Mouse (Mus musculus): Measurements from ENCODE around the gene Grb2. TPM values are rescaled to one million over a fixed set of nuclear protein-coding genes. Genes with fewer than 3 reads are reported as not detected.

Grb2 gene
- polyA plus RNA-seq, 1 experiment from 2014 or later: 119 TPM

- no peaks in the 10 kb centered on the region for H3K9me3 ChIP-seq
- H3K4me3 ChIP-seq: no peak overlapping the region
- no peak for DNase-seq (ENCODE audit: low spot score)
- peaks cover 9% of the 10 kb centered on the region; the same call in 1 of the 2 replicates for H3K4me1 ChIP-seq (replicated peaks)
- H3K27ac ChIP-seq: no peak overlapping the region
- no peaks in the 10 kb centered on the region for H3K27me3 ChIP-seq (ENCODE audit: insufficient read depth, poor library complexity, severe bottlenecking)
- 85% methylated on average over 8 of the region's 8 CpGs for WGBS
- H3K36me3 ChIP-seq: no peaks in the 10 kb centered on the region
These were observed 73.4 kb downstream of the Grb2 start for GRCm38 (mm10) chr11:115635041-115635440.

GRCm38 (mm10) chr11:115634109-115634508 lies 74.3 kb downstream of the Grb2 start:
- H3K4me1 ChIP-seq (replicated peaks): peaks cover 7% of the 10 kb centered on the region; the same call in 1 of the 2 replicates
- H3K27ac ChIP-seq: no peak overlapping the region
- no peaks in the 10 kb centered on the region for H3K36me3 ChIP-seq
- no peaks in the 10 kb centered on the region for H3K9me3 ChIP-seq
- H3K27me3 ChIP-seq (ENCODE audit: insufficient read depth, poor library complexity, severe bottlenecking): no peaks in the 10 kb centered on the region
- no peak overlapping the region for H3K4me3 ChIP-seq
- DNase-seq (ENCODE audit: low spot score): no peak
- 71% methylated on average over 4 of the region's 4 CpGs for WGBS

GRCm38 (mm10) chr11:115632862-115633261 lies 75.5 kb downstream of the Grb2 start:
- H3K4me1 ChIP-seq (replicated peaks): peaks cover 9% of the 10 kb centered on the region; the same call in 1 of the 2 replicates
- H3K36me3 ChIP-seq: no peaks in the 10 kb centered on the region
- DNase-seq (ENCODE audit: low spot score): no peak
- no peaks in the 10 kb centered on the region for H3K27me3 ChIP-seq (ENCODE audit: insufficient read depth, poor library complexity, severe bottlenecking)
- H3K27ac ChIP-seq: no peak overlapping the region
- H3K9me3 ChIP-seq: no peaks in the 10 kb centered on the region
- no peak overlapping the region for H3K4me3 ChIP-seq
- 92% methylated on average over 10 of the region's 10 CpGs for WGBS

GRCm38 (mm10) chr11:115632247-115632646 lies 76.2 kb downstream of the Grb2 start:
- H3K4me1 ChIP-seq (replicated peaks): peaks cover 15% of the 10 kb centered on the region
- H3K27ac ChIP-seq: no peak overlapping the region
- no peaks in the 10 kb centered on the region for H3K27me3 ChIP-seq (ENCODE audit: insufficient read depth, poor library complexity, severe bottlenecking)
- no peak overlapping the region for H3K4me3 ChIP-seq
- no peak for DNase-seq (ENCODE audit: low spot score)
- H3K36me3 ChIP-seq: no peaks in the 10 kb centered on the region
- no peaks in the 10 kb centered on the region for H3K9me3 ChIP-seq
- 82% methylated on average over 7 of the region's 7 CpGs for WGBS

GRCm38 (mm10) chr11:115631505-115631890 lies 76.9 kb downstream of the Grb2 start:
- peak; percentile 49 for DNase-seq (ENCODE audit: low spot score)
- Histone ChIP-seq H3K27ac (no peak overlapping the region), H3K27me3 (ENCODE audit: insufficient read depth, poor library complexity, severe bottlenecking) (no peaks in the 10 kb centered on the region), H3K9me3 (no peaks in the 10 kb centered on the region), H3K4me1 (replicated peaks) (peaks cover 20% of the 10 kb centered on the region), H3K36me3 (no peaks in the 10 kb centered on the region), H3K4me3 (no peak overlapping the region)
- 25% methylated on average over 3 of the region's 3 CpGs for WGBS

GRCm38 (mm10) chr11:115630532-115631504 lies 77.6 kb downstream of the Grb2 start:
- no peak overlapping the region for H3K27ac ChIP-seq
- WGBS: 51% methylated on average over 16 of the region's 16 CpGs
- DNase-seq (ENCODE audit: low spot score): no peak
- peaks cover 20% of the 10 kb centered on the region for H3K4me1 ChIP-seq (replicated peaks)
- H3K9me3 ChIP-seq: no peaks in the 10 kb centered on the region
- no peak overlapping the region for H3K4me3 ChIP-seq
- H3K27me3 ChIP-seq (ENCODE audit: insufficient read depth, poor library complexity, severe bottlenecking): no peaks in the 10 kb centered on the region
- no peaks in the 10 kb centered on the region for H3K36me3 ChIP-seq

GRCm38 (mm10) chr11:115629734-115630531 lies 78.5 kb downstream of the Grb2 start:
- H3K4me3 ChIP-seq: no peak overlapping the region
- no peaks in the 10 kb centered on the region for H3K27me3 ChIP-seq (ENCODE audit: insufficient read depth, poor library complexity, severe bottlenecking)
- no peaks in the 10 kb centered on the region for H3K36me3 ChIP-seq
- WGBS: 87% methylated on average over 13 of the region's 13 CpGs
- no peak overlapping the region for H3K27ac ChIP-seq
- no peak for DNase-seq (ENCODE audit: low spot score)
- peaks cover 20% of the 10 kb centered on the region for H3K4me1 ChIP-seq (replicated peaks)
- no peaks in the 10 kb centered on the region for H3K9me3 ChIP-seq

- no peak for DNase-seq (ENCODE audit: low spot score)
- Histone ChIP-seq H3K36me3 (0 out of 2 replicates have a peak, but pooled peaks cover 2% of the 10 kb centered on the region), H3K4me3 (peak overlapping the region; percentile 81), H3K27me3 (ENCODE audit: insufficient read depth, poor library complexity, severe bottlenecking) (no peaks in the 10 kb centered on the region), H3K27ac (peak overlapping the region; percentile 84), H3K9me3 (no peaks in the 10 kb centered on the region), H3K4me1 (replicated peaks) (peaks cover 17% of the 10 kb centered on the region)
- 57% methylated on average over 13 of the region's 13 CpGs for WGBS
These were observed 79.8 kb downstream of the Grb2 start for GRCm38 (mm10) chr11:115628465-115629101.

- H3K4me3 ChIP-seq: peak within 1 kb of the TSS; percentile 81
- WGBS: under 1% methylated on average over 47 of the region's 47 CpGs
- peaks cover 9% of the 10 kb centered on the region for H3K36me3 ChIP-seq
- no peaks in the 10 kb centered on the region for H3K9me3 ChIP-seq
- peaks cover 17% of the 10 kb centered on the region for H3K4me1 ChIP-seq (replicated peaks)
- H3K27ac ChIP-seq: peak within 1 kb of the TSS; percentile 84
- no peaks in the 10 kb centered on the region for H3K27me3 ChIP-seq (ENCODE audit: insufficient read depth, poor library complexity, severe bottlenecking)
- DNase-seq (ENCODE audit: low spot score): peak; percentile 99
These were observed 80.5 kb downstream of the Grb2 start, which contains the start of gene Slc25a19 for GRCm38 (mm10) chr11:115627705-115628464. Slc25a19 (minus strand) TSS chr11:115628295.

GRCm38 (mm10) chr11:115626824-115627616 lies 81.4 kb downstream of the Grb2 start:
- no peak for DNase-seq (ENCODE audit: low spot score)
- Histone ChIP-seq H3K27ac (peak overlapping the region; percentile 84; the same call in 1 of the 2 replicates), H3K36me3 (peaks cover 17% of the 10 kb centered on the region), H3K4me3 (peak overlapping the region; percentile 81), H3K9me3 (no peaks in the 10 kb centered on the region), H3K4me1 (replicated peaks) (peaks cover 17% of the 10 kb centered on the region), H3K27me3 (ENCODE audit: insufficient read depth, poor library complexity, severe bottlenecking) (no peaks in the 10 kb centered on the region)
- WGBS: 54% methylated on average over 11 of the region's 11 CpGs

- H3K27me3 ChIP-seq (ENCODE audit: insufficient read depth, poor library complexity, severe bottlenecking): no peaks in the 10 kb centered on the region
- H3K36me3 ChIP-seq: peaks cover 27% of the 10 kb centered on the region
- no peak overlapping the region for H3K4me3 ChIP-seq
- peaks cover 14% of the 10 kb centered on the region for H3K4me1 ChIP-seq (replicated peaks)
- H3K27ac ChIP-seq: no peak overlapping the region
- 85% methylated on average over 9 of the region's 9 CpGs for WGBS
- no peak for DNase-seq (ENCODE audit: low spot score)
- no peaks in the 10 kb centered on the region for H3K9me3 ChIP-seq
These were observed 82.5 kb downstream of the Grb2 start for GRCm38 (mm10) chr11:115625877-115626276.
